Mouse (Mus musculus) kidney, postnatal 36 days (tissue): ENCODE data around the gene Emid1.
"Not testable (repeated sequence)": the region's sequence is repeated elsewhere in the genome, so short reads cannot be mapped to it uniquely, and the experiment has no call there.

Experiments
- DNase-seq, 2 experiments: peaks; one replicate each; pipeline ENCODE4 v3.0.0; 2021 to 2022; ENCODE audit warnings: mixed read lengths in 2 of 2

The Emid1 gene

GRCm38 (mm10) chr11:5102384-5102783 lies 49.7 kb downstream of the Emid1 start:
- DNase-seq = no peak

- DNase-seq = no peak
Measured at GRCm38 (mm10) chr11:5101641-5102040, 50.4 kb downstream of the Emid1 start.

GRCm38 (mm10) chr11:5100801-5101200 lies 51.3 kb downstream of the Emid1 start:
- no peak for DNase-seq

GRCm38 (mm10) chr11:5100283-5100682 lies 51.8 kb downstream of the Emid1 start:
- DNase-seq = no peak

GRCm38 (mm10) chr11:5099576-5100183 lies 52.4 kb downstream of the Emid1 start:
- peak; percentile 90 to 91 for DNase-seq

GRCm38 (mm10) chr11:5098736-5099542 lies 53.1 kb downstream of the Emid1 start, which contains the start of the genes Rhbdd3 and Ewsr1:
TSS of gene Rhbdd3 (plus strand) at chr11:5098926.
TSS of gene Ewsr1 (minus strand) at chr11:5099266.
- peak; percentile 95 to 97 for DNase-seq

- DNase-seq = peak; percentile 44 to 65
Measured at GRCm38 (mm10) chr11:5098035-5098735, 53.9 kb downstream of the Emid1 start.

- DNase-seq = no peak
Measured at GRCm38 (mm10) chr11:5096480-5097020, 55.5 kb downstream of the Emid1 start.

- no peak for DNase-seq
Measured at GRCm38 (mm10) chr11:5095877-5096276, 56.2 kb downstream of the Emid1 start.

GRCm38 (mm10) chr11:5091706-5092105 lies 60.4 kb downstream of the Emid1 start:
- DNase-seq = peak; percentile 21 to 29

- DNase-seq = no peak
Measured at GRCm38 (mm10) chr11:5089147-5089546, 62.9 kb downstream of the Emid1 start.

GRCm38 (mm10) chr11:5076843-5077242 lies 75.2 kb downstream of the Emid1 start:
- DNase-seq = not testable (repeated sequence)

- no peak for DNase-seq
Measured at GRCm38 (mm10) chr11:5075760-5076159, 76.3 kb downstream of the Emid1 start.

- DNase-seq = peak in 1 of 2 experiments; percentile 47
Measured at GRCm38 (mm10) chr11:5074882-5075281, 77.2 kb downstream of the Emid1 start.

GRCm38 (mm10) chr11:5068126-5068971 lies 83.7 kb downstream of the Emid1 start:
- no peak for DNase-seq

GRCm38 (mm10) chr11:5067063-5067462 lies 85.0 kb downstream of the Emid1 start:
- DNase-seq = no peak

GRCm38 (mm10) chr11:5065056-5065821 lies 86.8 kb downstream of the Emid1 start, which contains the start of gene Gas2l1:
TSS of gene Gas2l1 (minus strand) at chr11:5065327.
- peak; percentile 92 to 97 for DNase-seq

- peak in 1 of 2 experiments; percentile 20 for DNase-seq
Measured at GRCm38 (mm10) chr11:5064282-5065055, 87.6 kb downstream of the Emid1 start.

- DNase-seq = no peak
Measured at GRCm38 (mm10) chr11:5063561-5064281, 88.3 kb downstream of the Emid1 start.
